Mouse (Mus musculus): Measurements from ENCODE around the gene Naa20. TPM values are rescaled to one million over a fixed set of nuclear protein-coding genes. Genes with fewer than 3 reads are reported as not detected.

The Naa20 gene
- total and polyA plus RNA-seq, 3 experiments, result 79.8 to 264 (median 121) TPM

DNA sequence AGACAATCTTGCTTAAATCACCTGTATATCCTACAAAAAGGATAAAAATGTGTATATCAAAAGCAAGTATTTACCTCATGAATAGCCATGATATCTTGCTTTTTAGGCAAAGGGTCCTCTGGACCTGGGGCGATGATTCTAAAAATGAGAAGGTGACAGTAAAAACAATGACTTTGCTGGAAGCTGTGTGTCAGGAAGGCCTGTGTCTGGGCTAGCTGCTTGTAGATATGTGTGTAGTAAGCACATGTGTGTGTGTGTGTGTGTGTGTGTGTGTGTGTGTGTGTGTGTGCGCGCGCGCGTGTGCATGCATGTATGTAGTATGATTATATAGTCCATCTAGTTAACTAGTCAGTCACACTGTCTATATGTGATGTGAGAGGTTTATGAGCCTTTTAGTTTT is 8.1 kb upstream of the Naa20 start:
- Histone ChIP-seq H3K79me2 (replicated peaks; ENCODE audit: control insufficient read depth, extremely low read depth, insufficient read depth, poor library complexity, severe bottlenecking) (no peaks in the 10 kb centered on the region), H3K9ac (ENCODE audit: insufficient read depth, low read depth) (no peak overlapping the region), H3K4me3 (replicated peaks in 1 of 3; ENCODE audit: low read depth in 2 of 3, low read length in 2 of 3, poor library complexity in 1 of 3) (no peak overlapping the region), H3K4me2 (ENCODE audit: insufficient read depth, low read depth, poor library complexity, severe bottlenecking) (no peak overlapping the region), H3K27me3 (replicated peaks) (no peaks in the 10 kb centered on the region), H3K36me3 (replicated peaks in 1 of 2; ENCODE audit: control insufficient read depth in 1 of 2, insufficient read depth in 1 of 2, low read length in 1 of 2) (no peaks in the 10 kb centered on the region), H3K9me3 (replicated peaks; ENCODE audit: low read length) (no peaks in the 10 kb centered on the region), H3K27ac (ENCODE audit: insufficient read depth, low read depth) (no peak overlapping the region), H3K4me1 (ENCODE audit: control insufficient read depth in 1 of 2, insufficient read depth in 2 of 2) (peaks cover 9 to 16% of the 10 kb centered on the region in 2 experiments; a peak in 3 of 4 replicates)
- TF ChIP-seq MAX (IDR thresholded peaks at IDR 0.05; ENCODE audit: low read length) (no peak), ZC3H11A (IDR thresholded peaks at IDR 0.05; ENCODE audit: low read depth, low read length) (no peak), UBTF (IDR thresholded peaks at IDR 0.05; ENCODE audit: low read depth, low read length) (no peak), USF1 (IDR thresholded peaks at IDR 0.05; ENCODE audit: low read depth, low read length) (no peak), SMC3 (IDR thresholded peaks at IDR 0.05; ENCODE audit: low read depth, low read length) (no peak), CHD2 (IDR thresholded peaks at IDR 0.05; ENCODE audit: low read length) (no peak), TBP (conservative IDR thresholded peaks at IDR 0.05; ENCODE audit: low read depth, low read length) (no peak), IRF4 (IDR thresholded peaks at IDR 0.05; ENCODE audit: low read depth, low read length) (no peak), ZMIZ1 (IDR thresholded peaks at IDR 0.05; ENCODE audit: low read depth, low read length) (no peak), ETS1 (conservative IDR thresholded peaks at IDR 0.05; ENCODE audit: low read depth, low read length) (no peak), CHD1 (IDR thresholded peaks at IDR 0.05; ENCODE audit: low read depth, low read length) (no peak), JUND (conservative IDR thresholded peaks at IDR 0.05; ENCODE audit: low read depth, low read length) (no peak), BHLHE40 (IDR thresholded peaks at IDR 0.05; ENCODE audit: low read depth, low read length) (no peak), ELF1 (IDR thresholded peaks at IDR 0.05; ENCODE audit: low read depth, low read length) (no peak), POLR2AphosphoS2 (IDR thresholded peaks at IDR 0.05; ENCODE audit: low read depth, low read length) (no peak), MEF2A (IDR thresholded peaks at IDR 0.05; ENCODE audit: borderline replicate concordance, low read depth, low read length) (no peak), E2F4 (IDR thresholded peaks at IDR 0.05; ENCODE audit: insufficient replicate concordance, low read depth, low read length) (no peak), MAFK (IDR thresholded peaks at IDR 0.05; ENCODE audit: insufficient replicate concordance, low read length) (no peak)
- DNase-seq (ENCODE audit: extremely low read depth), result no peak
- dilution Hi-C loops (cut with MboI; ENCODE audit: extremely low pct_ligation_motif_present, extremely low pct_unique_long_range_greater_than_20kb, low sequenced_read_pairs), result no loop called here
- in situ Hi-C loops (cut with MboI; ENCODE audit: low pct_ligation_motif_present, low pct_unique_long_range_greater_than_20kb, low sequenced_read_pairs), result no loop called here

DNA sequence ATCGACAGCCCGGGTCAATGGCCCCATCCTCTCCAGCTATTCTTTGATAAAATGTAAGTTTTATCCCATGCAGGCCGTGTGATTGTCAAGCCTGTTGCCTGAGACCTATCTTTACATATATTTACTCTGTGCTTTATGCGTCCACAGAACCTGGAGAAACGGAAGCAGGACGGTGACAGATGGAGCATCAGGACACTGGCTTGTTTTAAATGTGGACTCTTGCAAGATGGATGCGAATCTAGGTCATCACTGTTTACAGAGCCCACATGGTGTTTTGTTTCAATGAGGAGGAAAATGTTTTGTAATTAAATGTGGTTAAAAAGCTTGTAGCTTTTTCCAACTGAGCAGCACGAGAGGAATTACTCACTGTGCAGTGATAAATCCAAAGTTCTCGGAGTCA is 3.8 kb upstream of the Naa20 start:
- Histone ChIP-seq H3K27me3 (replicated peaks) (no peaks in the 10 kb centered on the region), H3K9me3 (replicated peaks; ENCODE audit: low read length) (no peaks in the 10 kb centered on the region), H3K4me1 (ENCODE audit: control insufficient read depth in 1 of 2, insufficient read depth in 2 of 2) (peaks cover 4 to 23% of the 10 kb centered on the region in 2 experiments; a peak in 3 of 4 replicates), H3K36me3 (replicated peaks in 1 of 2; ENCODE audit: control insufficient read depth in 1 of 2, insufficient read depth in 1 of 2, low read length in 1 of 2) (no peaks in the 10 kb centered on the region), H3K9ac (ENCODE audit: insufficient read depth, low read depth) (no peak overlapping the region), H3K27ac (ENCODE audit: insufficient read depth, low read depth) (no peak overlapping the region), H3K4me2 (ENCODE audit: insufficient read depth, low read depth, poor library complexity, severe bottlenecking) (no peak overlapping the region), H3K4me3 (replicated peaks in 1 of 3; ENCODE audit: low read depth in 2 of 3, low read length in 2 of 3, poor library complexity in 1 of 3) (no peak overlapping the region), H3K79me2 (replicated peaks; ENCODE audit: control insufficient read depth, extremely low read depth, insufficient read depth, poor library complexity, severe bottlenecking) (peaks cover under 1% of the 10 kb centered on the region; the same call in 1 of the 2 replicates)
- DNase-seq (ENCODE audit: extremely low read depth), result no peak
- in situ Hi-C loops (cut with MboI; ENCODE audit: low pct_ligation_motif_present, low pct_unique_long_range_greater_than_20kb, low sequenced_read_pairs), result no loop called here
- no peak for TF ChIP-seq ETS1 (conservative IDR thresholded peaks at IDR 0.05; ENCODE audit: low read depth, low read length)
- no peak for TF ChIP-seq JUN (IDR thresholded peaks at IDR 0.05; ENCODE audit: insufficient read depth, low read depth, low read length)
- TF ChIP-seq HCFC1 (IDR thresholded peaks at IDR 0.05; ENCODE audit: low read depth, low read length), result no peak
- TF ChIP-seq ELF1 (IDR thresholded peaks at IDR 0.05; ENCODE audit: low read depth, low read length), result no peak
- TF ChIP-seq SIN3A (IDR thresholded peaks at IDR 0.05; ENCODE audit: low read length), result no peak
- no peak for TF ChIP-seq RAD21 (IDR thresholded peaks at IDR 0.05; ENCODE audit: low read depth, low read length)
- no peak for TF ChIP-seq USF1 (IDR thresholded peaks at IDR 0.05; ENCODE audit: low read depth, low read length)
- TF ChIP-seq MEF2A (IDR thresholded peaks at IDR 0.05; ENCODE audit: borderline replicate concordance, low read depth, low read length), result no peak
- no peak for TF ChIP-seq NELFE (IDR thresholded peaks at IDR 0.05; ENCODE audit: low read depth, low read length)
- TF ChIP-seq CTCF (conservative IDR thresholded peaks at IDR 0.05 in 1 of 2, IDR thresholded peaks at IDR 0.05 in 1 of 2; ENCODE audit: low read depth in 2 of 2, low read length in 2 of 2), result no peak
- TF ChIP-seq TCF12 (IDR thresholded peaks at IDR 0.05; ENCODE audit: low read depth, low read length), result no peak
- TF ChIP-seq ZC3H11A (IDR thresholded peaks at IDR 0.05; ENCODE audit: low read depth, low read length), result no peak
- no peak for TF ChIP-seq BHLHE40 (IDR thresholded peaks at IDR 0.05; ENCODE audit: low read depth, low read length)
- no peak for TF ChIP-seq ZNF384 (IDR thresholded peaks at IDR 0.05; ENCODE audit: low read depth, low read length)
- no peak for TF ChIP-seq ZMIZ1 (IDR thresholded peaks at IDR 0.05; ENCODE audit: low read depth, low read length)
- dilution Hi-C loops (cut with MboI; ENCODE audit: extremely low pct_ligation_motif_present, extremely low pct_unique_long_range_greater_than_20kb, low sequenced_read_pairs), result no loop called here

Measured in CH12.LX (cell line).